Mouse (Mus musculus): ENCODE measurements around the gene Qpctl. TPM values are rescaled to one million over a fixed set of nuclear protein-coding genes. Genes with fewer than 3 reads are reported as not detected.

Gene Qpctl
- polyA plus RNA-seq, 1 experiment from 2014 or later = 4.0 TPM

DNA sequence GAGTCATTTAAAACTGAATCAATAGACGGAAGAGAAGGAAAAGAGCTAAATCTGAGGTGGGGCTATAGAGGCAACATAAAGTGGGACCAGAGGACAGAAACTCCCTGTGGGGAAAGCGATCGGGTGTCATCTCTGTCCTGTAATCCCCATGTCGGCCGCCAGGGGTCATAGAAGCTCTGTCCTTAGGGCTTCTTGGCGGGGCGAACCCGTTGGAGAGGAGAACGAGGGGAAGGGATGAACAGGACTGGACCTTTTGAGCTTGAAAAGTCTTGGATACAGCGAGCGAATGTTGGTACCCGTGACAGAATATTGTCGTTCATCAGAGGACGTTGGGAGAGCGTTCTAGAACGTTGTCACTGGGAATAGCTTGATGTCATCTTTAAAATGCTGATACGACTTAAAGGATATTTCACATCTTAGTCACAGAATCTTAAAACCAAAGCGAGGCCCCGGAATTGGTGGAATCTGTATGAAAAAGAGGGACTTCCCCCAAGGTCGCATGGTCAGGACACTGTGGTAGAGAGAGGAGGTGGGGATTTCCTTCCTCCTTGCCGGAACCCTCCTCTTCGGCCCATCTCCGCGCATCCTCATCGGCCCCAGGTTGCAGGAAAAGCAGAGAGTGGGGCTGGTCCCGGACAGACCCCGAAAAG lies 29.5 kb upstream of the Qpctl start:
- Histone ChIP-seq H3K9me3 (replicated peaks; ENCODE audit: control insufficient read depth, low read length) (peaks cover 2% of the 10 kb centered on the region; the same call in 1 of the 2 replicates), H3K4me2 (ENCODE audit: low read depth, low read length) (no peak overlapping the region), H3K27ac (ENCODE audit: low read length) (no peak overlapping the region), H3K9ac (ENCODE audit: low read depth, low read length) (no peak overlapping the region), H3K27me3 (ENCODE audit: control insufficient read depth, insufficient read depth, low read depth, low read length) (peaks cover 63% of the 10 kb centered on the region), H3K36me3 (ENCODE audit: control insufficient read depth, insufficient read depth) (no peaks in the 10 kb centered on the region), H3K4me3 (ENCODE audit: low read depth, low read length) (no peak overlapping the region), H3K4me1 (ENCODE audit: control insufficient read depth, low read depth, low read length) (peaks cover 30% of the 10 kb centered on the region)
- 4% methylated on average over 27 of the region's 27 CpGs for WGBS (ENCODE audit: insufficient replicate concordance)
- no peak for ATAC-seq (ENCODE audit: low read depth)

DNA sequence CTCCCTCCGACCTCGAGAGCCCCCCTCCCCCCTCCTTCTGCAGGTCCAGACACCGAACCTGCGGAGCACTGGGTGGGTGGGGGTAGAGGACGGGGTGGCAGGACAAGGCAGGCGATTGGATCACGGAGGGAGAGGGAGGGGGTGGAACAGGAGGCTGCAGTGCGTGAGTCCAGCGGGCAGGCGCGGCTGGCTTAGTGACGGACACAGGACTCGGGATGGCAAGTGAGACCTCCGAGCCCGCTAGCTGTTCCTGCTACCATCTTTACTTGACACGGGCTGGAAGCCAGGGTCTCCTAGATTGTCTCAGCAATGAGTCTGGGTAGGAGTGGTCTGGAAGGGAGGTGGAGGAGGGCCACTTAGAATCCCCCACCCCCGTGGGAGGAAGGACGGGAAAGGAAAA lies 28.9 kb upstream of the Qpctl start:
- H3K4me3 ChIP-seq (ENCODE audit: low read depth, low read length) = no peak overlapping the region
- H3K9ac ChIP-seq (ENCODE audit: low read depth, low read length) = no peak overlapping the region
- WGBS (ENCODE audit: insufficient replicate concordance) = 13% methylated on average over 18 of the region's 18 CpGs
- H3K36me3 ChIP-seq (ENCODE audit: control insufficient read depth, insufficient read depth) = no peaks in the 10 kb centered on the region
- H3K4me1 ChIP-seq (ENCODE audit: control insufficient read depth, low read depth, low read length) = peaks cover 30% of the 10 kb centered on the region
- peaks cover 2% of the 10 kb centered on the region; the same call in 1 of the 2 replicates for H3K9me3 ChIP-seq (replicated peaks; ENCODE audit: control insufficient read depth, low read length)
- H3K4me2 ChIP-seq (ENCODE audit: low read depth, low read length) = no peak overlapping the region
- peaks cover 68% of the 10 kb centered on the region for H3K27me3 ChIP-seq (ENCODE audit: control insufficient read depth, insufficient read depth, low read depth, low read length)
- H3K27ac ChIP-seq (ENCODE audit: low read length) = no peak overlapping the region
- ATAC-seq (ENCODE audit: low read depth) = no peak

DNA sequence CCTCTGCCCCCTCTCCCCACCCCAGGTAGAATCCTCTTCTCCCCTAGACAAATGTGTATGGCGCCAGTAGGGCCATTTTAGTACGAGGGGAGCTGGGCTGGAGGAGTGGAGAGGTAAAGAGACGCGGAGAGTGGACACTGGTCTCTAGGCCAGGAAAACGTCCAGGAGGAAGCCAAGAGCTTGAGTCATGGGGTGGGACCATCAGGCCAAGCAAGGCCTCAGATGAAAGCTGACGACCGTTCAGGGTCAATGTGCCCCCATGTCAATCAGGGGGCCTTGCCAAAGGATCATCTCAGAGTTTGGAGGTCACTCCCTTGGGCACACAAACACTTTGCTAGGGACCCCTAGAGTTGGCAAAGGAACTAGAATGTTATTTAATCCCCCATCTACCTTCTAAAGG lies 28.1 kb upstream of the Qpctl start:
- Histone ChIP-seq H3K4me1 (ENCODE audit: control insufficient read depth, low read depth, low read length) (peaks cover 33% of the 10 kb centered on the region), H3K27me3 (ENCODE audit: control insufficient read depth, insufficient read depth, low read depth, low read length) (peaks cover 74% of the 10 kb centered on the region), H3K4me3 (ENCODE audit: low read depth, low read length) (no peak overlapping the region), H3K9ac (ENCODE audit: low read depth, low read length) (no peak overlapping the region), H3K9me3 (replicated peaks; ENCODE audit: control insufficient read depth, low read length) (peaks cover 2% of the 10 kb centered on the region; the same call in 1 of the 2 replicates), H3K27ac (ENCODE audit: low read length) (no peak overlapping the region), H3K36me3 (ENCODE audit: control insufficient read depth, insufficient read depth) (no peaks in the 10 kb centered on the region), H3K4me2 (ENCODE audit: low read depth, low read length) (no peak overlapping the region)
- 58% methylated on average over 7 of the region's 7 CpGs for WGBS (ENCODE audit: insufficient replicate concordance)
- ATAC-seq (ENCODE audit: low read depth) = no peak

DNA sequence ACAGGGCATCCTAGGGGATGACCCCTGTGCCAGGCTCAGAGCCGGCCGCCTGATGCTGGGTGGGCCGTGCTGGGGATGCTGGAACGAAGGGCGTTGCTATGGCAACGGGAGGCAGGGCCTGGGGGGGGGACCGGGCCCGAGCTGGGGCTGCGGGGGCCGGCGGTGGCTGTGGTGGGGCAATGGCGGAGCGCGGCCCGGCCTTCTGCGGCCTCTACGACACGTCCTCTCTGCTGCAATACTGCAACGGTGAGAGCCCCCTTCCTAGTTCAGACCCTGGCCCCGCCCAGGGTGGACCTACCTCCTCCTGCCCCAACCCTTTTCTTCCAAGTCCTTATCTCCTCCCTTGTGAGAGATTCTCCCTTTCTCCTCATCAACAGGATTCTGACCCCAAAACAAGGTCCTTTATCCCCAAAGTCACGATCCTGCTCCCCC lies 27.4 kb upstream of the Qpctl start:
- no peak for ATAC-seq (ENCODE audit: low read depth)
- peaks cover 77% of the 10 kb centered on the region for H3K27me3 ChIP-seq (ENCODE audit: control insufficient read depth, insufficient read depth, low read depth, low read length)
- peaks cover 2% of the 10 kb centered on the region; the same call in 1 of the 2 replicates for H3K9me3 ChIP-seq (replicated peaks; ENCODE audit: control insufficient read depth, low read length)
- H3K27ac ChIP-seq (ENCODE audit: low read length) = no peak overlapping the region
- H3K4me1 ChIP-seq (ENCODE audit: control insufficient read depth, low read depth, low read length) = peaks cover 31% of the 10 kb centered on the region
- WGBS (ENCODE audit: insufficient replicate concordance) = 3% methylated on average over 17 of the region's 21 CpGs
- no peak overlapping the region for H3K9ac ChIP-seq (ENCODE audit: low read depth, low read length)
- no peaks in the 10 kb centered on the region for H3K36me3 ChIP-seq (ENCODE audit: control insufficient read depth, insufficient read depth)
- H3K4me3 ChIP-seq (ENCODE audit: low read depth, low read length) = no peak overlapping the region
- H3K4me2 ChIP-seq (ENCODE audit: low read depth, low read length) = no peak overlapping the region

DNA sequence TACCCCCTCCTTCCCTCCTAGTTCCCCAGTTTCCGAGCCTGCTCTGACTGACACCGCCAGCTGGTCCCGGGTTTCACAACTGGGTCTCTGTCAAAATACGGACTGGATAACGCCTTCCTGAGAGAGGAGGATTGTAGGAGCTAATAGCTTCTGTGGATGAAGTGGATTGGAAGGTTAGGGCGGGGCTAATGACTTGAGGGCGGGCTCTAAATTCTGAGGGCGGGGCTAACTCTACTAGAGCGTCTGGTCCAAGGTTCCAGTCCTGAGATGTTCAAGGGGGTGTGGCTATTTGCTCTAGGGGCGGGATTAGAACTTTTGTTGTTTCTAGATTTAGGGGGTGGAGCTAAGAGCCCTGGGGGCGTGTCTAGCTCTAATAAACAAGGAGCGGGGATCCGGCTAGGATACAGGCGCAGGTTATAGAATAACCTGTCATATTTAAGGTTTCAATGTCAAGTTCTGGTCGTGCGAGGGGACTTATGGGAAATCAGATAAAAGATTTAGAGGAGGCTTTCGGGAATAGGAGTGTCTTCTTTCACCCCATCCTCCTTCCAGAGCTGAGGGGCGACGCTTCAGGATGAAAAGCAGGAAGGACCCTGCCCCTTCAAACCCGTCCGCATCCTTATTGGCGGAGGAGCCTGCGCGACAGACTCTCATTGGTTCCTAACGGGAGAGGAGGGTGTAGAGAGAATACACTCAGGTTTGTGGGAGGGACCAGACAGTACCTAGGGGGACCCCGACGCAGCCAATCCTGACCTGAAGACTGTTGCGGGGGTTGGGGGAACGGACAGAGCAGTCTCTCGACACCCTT lies 26.8 kb upstream of the Qpctl start, which contains the start of gene Eml2:
Gene Eml2, plus strand, starts transcription at position 714 of the 808 bp plus-strand sequence.
- Histone ChIP-seq H3K9ac (ENCODE audit: low read depth, low read length) (no peak within 1 kb of the TSS), H3K4me2 (ENCODE audit: low read depth, low read length) (no peak within 1 kb of the TSS), H3K4me1 (ENCODE audit: control insufficient read depth, low read depth, low read length) (peaks cover 25% of the 10 kb centered on the region), H3K36me3 (ENCODE audit: control insufficient read depth, insufficient read depth) (no peaks in the 10 kb centered on the region), H3K27ac (ENCODE audit: low read length) (no peak within 1 kb of the TSS), H3K4me3 (ENCODE audit: low read depth, low read length) (no peak within 1 kb of the TSS), H3K9me3 (replicated peaks; ENCODE audit: control insufficient read depth, low read length) (peaks cover 2% of the 10 kb centered on the region; the same call in 1 of the 2 replicates), H3K27me3 (ENCODE audit: control insufficient read depth, insufficient read depth, low read depth, low read length) (peaks cover 77% of the 10 kb centered on the region)
- peak; percentile 17; the same call in 1 of the 2 replicates for ATAC-seq (ENCODE audit: low read depth)
- WGBS (ENCODE audit: insufficient replicate concordance) = 3% methylated on average over 30 of the region's 30 CpGs

DNA sequence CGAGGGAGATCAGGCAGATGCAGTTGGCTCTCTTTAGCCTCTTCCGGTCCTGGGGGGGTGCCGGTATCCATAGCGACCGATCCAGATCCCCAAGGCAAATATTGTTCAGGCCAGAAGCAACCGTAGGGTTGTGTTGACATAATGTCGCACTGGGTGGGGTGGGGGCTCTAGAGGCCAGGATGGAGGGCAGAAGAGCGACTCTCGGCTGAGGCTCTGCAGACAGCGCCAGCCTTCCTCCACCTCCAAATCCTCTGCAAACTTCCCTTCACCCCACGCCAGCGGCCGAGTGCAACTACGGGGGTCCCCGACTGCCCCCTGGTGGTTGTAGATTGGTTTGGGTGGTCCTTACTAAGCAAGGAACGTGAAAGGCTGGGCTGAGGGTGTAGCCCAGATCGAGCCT lies 23.8 kb upstream of the Qpctl start:
- Histone ChIP-seq H3K9ac (ENCODE audit: low read depth, low read length) (no peak overlapping the region; the same call in 1 of the 2 replicates), H3K27ac (ENCODE audit: low read length) (no peak overlapping the region), H3K9me3 (replicated peaks; ENCODE audit: control insufficient read depth, low read length) (no peaks in the 10 kb centered on the region), H3K4me1 (ENCODE audit: control insufficient read depth, low read depth, low read length) (peaks cover 3% of the 10 kb centered on the region; the same call in 1 of the 2 replicates), H3K4me3 (ENCODE audit: low read depth, low read length) (no peak overlapping the region), H3K27me3 (ENCODE audit: control insufficient read depth, insufficient read depth, low read depth, low read length) (peaks cover 49% of the 10 kb centered on the region), H3K36me3 (ENCODE audit: control insufficient read depth, insufficient read depth) (no peaks in the 10 kb centered on the region), H3K4me2 (ENCODE audit: low read depth, low read length) (peak overlapping the region; percentile 44)
- ATAC-seq (ENCODE audit: low read depth) = peak; percentile 25; the same call in 1 of the 2 replicates
- 4% methylated on average over 17 of the region's 17 CpGs for WGBS (ENCODE audit: insufficient replicate concordance)

DNA sequence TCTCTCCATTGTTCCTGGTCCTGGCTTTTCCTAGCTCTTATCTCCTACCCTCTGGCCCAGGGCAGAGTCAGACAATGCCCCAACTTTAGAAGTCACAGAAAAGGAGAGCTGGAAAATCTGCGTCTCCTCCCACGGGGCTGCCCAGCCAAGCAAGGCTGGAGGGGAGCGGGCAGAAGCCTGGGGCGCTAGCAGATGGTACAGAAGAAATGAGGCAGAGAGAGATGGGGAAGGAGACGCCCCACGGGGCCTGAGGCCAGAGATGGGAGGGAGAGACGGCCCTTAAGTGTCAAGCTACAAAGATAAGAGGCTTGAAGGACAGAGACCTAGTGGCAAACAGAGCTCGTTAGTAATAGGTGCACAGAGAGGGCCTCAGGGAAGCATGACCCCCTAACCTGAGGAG lies 22.7 kb upstream of the Qpctl start:
- Histone ChIP-seq H3K4me2 (ENCODE audit: low read depth, low read length) (no peak overlapping the region), H3K9me3 (replicated peaks; ENCODE audit: control insufficient read depth, low read length) (no peaks in the 10 kb centered on the region), H3K27ac (ENCODE audit: low read length) (no peak overlapping the region), H3K4me3 (ENCODE audit: low read depth, low read length) (no peak overlapping the region), H3K27me3 (ENCODE audit: control insufficient read depth, insufficient read depth, low read depth, low read length) (peaks cover 39% of the 10 kb centered on the region), H3K9ac (ENCODE audit: low read depth, low read length) (no peak overlapping the region), H3K4me1 (ENCODE audit: control insufficient read depth, low read depth, low read length) (peaks cover 3% of the 10 kb centered on the region; the same call in 1 of the 2 replicates), H3K36me3 (ENCODE audit: control insufficient read depth, insufficient read depth) (no peaks in the 10 kb centered on the region)
- 27% methylated on average over 8 of the region's 8 CpGs for WGBS (ENCODE audit: insufficient replicate concordance)
- ATAC-seq (ENCODE audit: low read depth) = no peak

DNA sequence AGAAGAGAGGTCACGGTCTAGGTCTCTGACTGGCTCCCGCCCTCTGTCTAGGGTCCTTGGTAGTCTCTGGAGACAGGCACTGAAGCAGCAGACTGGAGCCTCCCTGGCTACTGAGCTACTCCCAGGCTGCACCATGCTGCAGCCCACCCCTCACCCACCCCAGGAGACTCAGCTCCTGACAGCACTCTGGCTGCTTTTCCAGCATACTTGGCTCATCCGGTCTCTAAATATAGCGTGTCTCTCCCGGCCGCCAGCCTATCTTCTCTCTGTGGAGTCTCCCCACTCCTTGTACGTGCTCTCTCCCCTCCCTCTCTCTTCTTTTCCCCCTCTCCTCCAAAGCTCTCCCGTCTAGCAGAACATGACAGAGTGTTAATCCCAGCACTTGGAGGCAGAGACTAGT lies 21.1 kb upstream of the Qpctl start:
- Histone ChIP-seq H3K27me3 (ENCODE audit: control insufficient read depth, insufficient read depth, low read depth, low read length) (peaks cover 28% of the 10 kb centered on the region), H3K9ac (ENCODE audit: low read depth, low read length) (no peak overlapping the region), H3K9me3 (replicated peaks; ENCODE audit: control insufficient read depth, low read length) (no peaks in the 10 kb centered on the region), H3K36me3 (ENCODE audit: control insufficient read depth, insufficient read depth) (no peaks in the 10 kb centered on the region), H3K27ac (ENCODE audit: low read length) (0 out of 2 replicates have a peak overlapping the region, but pooled peaks have one; percentile 17), H3K4me2 (ENCODE audit: low read depth, low read length) (no peak overlapping the region), H3K4me3 (ENCODE audit: low read depth, low read length) (no peak overlapping the region), H3K4me1 (ENCODE audit: control insufficient read depth, low read depth, low read length) (peaks cover 5% of the 10 kb centered on the region)
- peak; percentile 33; the same call in 1 of the 2 replicates for ATAC-seq (ENCODE audit: low read depth)
- WGBS (ENCODE audit: insufficient replicate concordance) = 54% methylated on average over 8 of the region's 8 CpGs

DNA sequence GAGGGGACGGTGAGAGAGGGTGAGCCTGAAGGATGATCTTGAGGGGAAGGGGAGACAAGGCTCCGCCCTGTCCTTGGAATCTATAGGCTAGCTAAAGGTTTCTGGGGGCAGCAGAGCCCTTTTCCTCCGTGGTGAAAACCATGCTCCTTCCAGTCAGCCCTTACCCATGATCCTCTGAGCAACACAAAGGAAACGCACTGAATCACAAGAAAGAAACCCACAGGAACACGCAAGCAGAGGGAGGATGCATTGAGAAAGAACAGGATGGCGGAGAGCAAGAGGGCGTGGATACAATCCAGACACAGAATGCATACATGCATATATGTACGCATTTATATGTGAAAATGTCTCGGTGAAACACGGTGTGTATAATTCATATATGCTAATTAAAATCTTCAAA lies 20.4 kb upstream of the Qpctl start:
- Histone ChIP-seq H3K9me3 (replicated peaks; ENCODE audit: control insufficient read depth, low read length) (no peaks in the 10 kb centered on the region), H3K36me3 (ENCODE audit: control insufficient read depth, insufficient read depth) (no peaks in the 10 kb centered on the region), H3K4me3 (ENCODE audit: low read depth, low read length) (no peak overlapping the region), H3K4me2 (ENCODE audit: low read depth, low read length) (no peak overlapping the region), H3K4me1 (ENCODE audit: control insufficient read depth, low read depth, low read length) (peaks cover 12% of the 10 kb centered on the region), H3K27ac (ENCODE audit: low read length) (no peak overlapping the region), H3K9ac (ENCODE audit: low read depth, low read length) (no peak overlapping the region), H3K27me3 (ENCODE audit: control insufficient read depth, insufficient read depth, low read depth, low read length) (peaks cover 30% of the 10 kb centered on the region)
- no peak for ATAC-seq (ENCODE audit: low read depth)
- 37% methylated on average over 10 of the region's 10 CpGs for WGBS (ENCODE audit: insufficient replicate concordance)
